Comparison of ENCODE assay signal across 8 mouse cellular contexts in genomic region chr6:72544283-72544987, GRCm38 (mm10). TPM values are rescaled to one million over a fixed set of nuclear protein-coding genes. Genes with fewer than 3 reads are reported as not detected.
DNase-seq lines count a peak whose midpoint lies in the region; ATAC-seq and TF ChIP-seq lines count a peak whose summit lies in the region.

TSS of gene Capg (plus strand) at chr6:72544391.

- no peaks in the 10 kb centered on the region for H3K27me3 ChIP-seq in hindbrain, postnatal 0 days (ENCODE audit: insufficient read depth, low read length)
- H3K27me3 ChIP-seq in liver, embryonic 14.5 days (ENCODE audit: control insufficient read depth, insufficient read depth, low read length), result no peaks in the 10 kb centered on the region
- H3K27me3 ChIP-seq in neural tube, embryonic 15.5 days (replicated peaks), result no peaks in the 10 kb centered on the region

- H3K4me2 ChIP-seq in hindbrain, postnatal 0 days (ENCODE audit: low read depth, low read length), result peak within 1 kb of the TSS; percentile 37
- H3K4me2 ChIP-seq in liver, embryonic 14.5 days (ENCODE audit: low read depth), result peak within 1 kb of the TSS; percentile 74
- peak within 1 kb of the TSS; percentile 43 for H3K4me2 ChIP-seq in neural tube, embryonic 15.5 days

- DNase-seq in CD4-positive, CD25-positive, alpha-beta regulatory T cell, adult 2 months (ENCODE audit: low read depth, low spot score), result peak; percentile 80
- DNase-seq in adrenal gland, adult 8-10 months, result peak; percentile 69
- DNase-seq in gastrocnemius, postnatal 14 days, result peak; percentile 64
- no peak for DNase-seq in hindbrain, postnatal 0 days (ENCODE audit: low spot score)
- DNase-seq in liver, embryonic 14.5 days (ENCODE audit: low read depth in 3 of 3, low spot score in 3 of 3), result peak in 1 of 3 experiments; percentile 29
- peak; percentile 42 for DNase-seq in yolk sac, embryonic 10.5 days (ENCODE audit: low spot score)
- DNase-seq in right cerebral cortex, postnatal 14 days, result no peak

- no peak for TF ChIP-seq EP300 in liver, embryonic 14.5 days (IDR thresholded peaks at IDR 0.05; ENCODE audit: low read depth)

- H3K4me3 ChIP-seq in hindbrain, postnatal 0 days (ENCODE audit: low read length), result peak within 1 kb of the TSS; percentile 20; the same call in 1 of the 2 replicates
- H3K4me3 ChIP-seq in liver, embryonic 14.5 days (ENCODE audit: insufficient read depth in 1 of 2, low read depth in 2 of 2, low read length in 2 of 2), result peak within 1 kb of the TSS; percentile 47 to 60
- H3K4me3 ChIP-seq in neural tube, embryonic 15.5 days (replicated peaks), result peak within 1 kb of the TSS; percentile 19

- H3K9ac ChIP-seq in hindbrain, postnatal 0 days (replicated peaks; ENCODE audit: low read length), result no peak within 1 kb of the TSS
- peak within 1 kb of the TSS; percentile 59 for H3K9ac ChIP-seq in liver, embryonic 14.5 days (replicated peaks)
- no peak within 1 kb of the TSS for H3K9ac ChIP-seq in neural tube, embryonic 15.5 days (replicated peaks)

- H3K4me1 ChIP-seq in hindbrain, postnatal 0 days (ENCODE audit: insufficient read depth, low read length), result no peaks in the 10 kb centered on the region
- peaks cover 5 to 16% of the 10 kb centered on the region in 2 experiments for H3K4me1 ChIP-seq in liver, embryonic 14.5 days (replicated peaks; ENCODE audit: control insufficient read depth in 2 of 2, insufficient read depth in 2 of 2, low read length in 1 of 2)
- peaks cover 4% of the 10 kb centered on the region; the same call in 1 of the 2 replicates for H3K4me1 ChIP-seq in neural tube, embryonic 15.5 days

- WGBS in hindbrain, postnatal 0 days, result 14% methylated on average over 23 of the region's 23 CpGs
- WGBS in liver, embryonic 14.5 days (ENCODE audit: insufficient replicate concordance), result 1% methylated on average over 23 of the region's 23 CpGs
- WGBS in neural tube, embryonic 15.5 days, result 21% methylated on average over 23 of the region's 23 CpGs

- intact Hi-C loops in gastrocnemius, postnatal 14 days (cut with DNase I; ENCODE audit: low total_unique reads), result no loop called here

- peak within 1 kb of the TSS; percentile 32; the same call in 1 of the 2 replicates for H3K27ac ChIP-seq in hindbrain, postnatal 0 days
- H3K27ac ChIP-seq in liver, embryonic 14.5 days, result no peak within 1 kb of the TSS
- H3K27ac ChIP-seq in neural tube, embryonic 15.5 days (replicated peaks), result peak within 1 kb of the TSS; percentile 54; the same call in 1 of the 2 replicates

- H3K9me3 ChIP-seq in hindbrain, postnatal 0 days (ENCODE audit: low read length), result no peaks in the 10 kb centered on the region
- no peaks in the 10 kb centered on the region for H3K9me3 ChIP-seq in liver, embryonic 14.5 days (ENCODE audit: control insufficient read depth, low read length)
- H3K9me3 ChIP-seq in neural tube, embryonic 15.5 days (replicated peaks), result no peaks in the 10 kb centered on the region

- no peaks in the 10 kb centered on the region for H3K36me3 ChIP-seq in hindbrain, postnatal 0 days (ENCODE audit: insufficient read depth, low read length)
- no peaks in the 10 kb centered on the region for H3K36me3 ChIP-seq in liver, embryonic 14.5 days (replicated peaks; ENCODE audit: control insufficient read depth, insufficient read depth, low read depth)
- no peaks in the 10 kb centered on the region for H3K36me3 ChIP-seq in neural tube, embryonic 15.5 days

- TF ChIP-seq CTCF in hindbrain, postnatal 0 days (IDR thresholded peaks at IDR 0.05; ENCODE audit: low read depth), result no peak
- TF ChIP-seq CTCF in liver, embryonic 14.5 days (IDR thresholded peaks at IDR 0.05; ENCODE audit: low read depth), result no peak

- no peak for ATAC-seq in hindbrain, postnatal 0 days
- peak; percentile 43; the same call in 1 of the 2 replicates for ATAC-seq in liver, embryonic 14.5 days (ENCODE audit: insufficient read depth)
- no peak for ATAC-seq in neural tube, embryonic 15.5 days (ENCODE audit: low FRiP score)

RNA-seq across cellular contexts. Expression of gene Capg, which starts in this region (rescaled TPM):
- 100 to 1,000 TPM in 1 of 4 experiments, 10 to 100 TPM in 3; 49.1 to 110 (median 82.0) TPM for total RNA-seq in adrenal gland, adult 8-10 months (2022)
- total RNA-seq in gastrocnemius, postnatal 14 days (2021), result 10 to 100 TPM; 11.5 to 15.4 TPM
- total RNA-seq in hindbrain, postnatal 0 days (2014; rRNA removed), result 5.8 and 10.6 TPM in 2 replicates
- polyA plus RNA-seq in hindbrain, postnatal 0 days (2015; fragmentation: Nextera tagmentation; extraction: Ambion mirVana), result 10.0 and 11.2 TPM in 2 replicates
- 6.6 and 6.7 TPM in 2 replicates for polyA plus RNA-seq in liver, embryonic 14.5 days (2012; rRNA removed)
- 11.9 and 14.8 TPM in 2 replicates for polyA plus RNA-seq in liver, embryonic 14.5 days (2014; fragmentation: Nextera tagmentation; extraction: Ambion mirVana)
- 8.4 and 23.4 TPM in 2 replicates for polyA plus RNA-seq in neural tube, embryonic 15.5 days (2015; fragmentation: Nextera tagmentation; extraction: Ambion mirVana)

Comparison
In these comparisons a context has a peak if more than half of its experiments do, and no peak if none do; other contexts are left out.
1. DNase-seq: peak in CD4-positive, CD25-positive, alpha-beta regulatory T cell, adult 2 months (single experiment), adrenal gland, adult 8-10 months (single experiment), gastrocnemius, postnatal 14 days (single experiment) and yolk sac, embryonic 10.5 days (single experiment); none in hindbrain, postnatal 0 days (single experiment) and right cerebral cortex, postnatal 14 days (single experiment).
2. Peak in every context shown above with its lines, with median percentiles within 50 percentile points of each other: H3K4me2 ChIP-seq and H3K4me3 ChIP-seq.